Mouse (Mus musculus) ES-E14 (cell line): ENCODE results near the gene Islr. TPM values are rescaled to one million over a fixed set of nuclear protein-coding genes. Genes with fewer than 3 reads are reported as not detected.

Experiments
- DNase-seq: peaks from one replicate; pipeline ENCODE4 v3.0.0-alpha.2; 2013; ENCODE audit warnings: low read depth, low spot score
- H3K27ac ChIP-seq: 2 replicates; pipeline ENCODE4 v1.5.1; 2012; ENCODE audit warnings: low read depth, mild to moderate bottlenecking, low read length, moderate library complexity, mixed read lengths; ENCODE audit not compliant: poor library complexity, insufficient read depth, severe bottlenecking
- H3K36me3 ChIP-seq: 2 replicates; pipeline ENCODE4 v1.6.1; 2012; ENCODE audit warnings: mild to moderate bottlenecking, low read length, moderate library complexity, mixed read lengths; ENCODE audit not compliant: control insufficient read depth, poor library complexity, insufficient read depth, severe bottlenecking
- H3K4me1 ChIP-seq, 2 experiments: fragments of 150-350 bp in 1 of 2; sonication (generic) in 1 of 2; 2 replicates each; pipeline ENCODE4 v1.6.1; 2012; ENCODE audit warnings: low read length in 2 of 2, mild to moderate bottlenecking in 1 of 2, mixed read lengths in 1 of 2; ENCODE audit not compliant: control insufficient read depth in 2 of 2, insufficient read depth in 2 of 2, poor library complexity in 1 of 2
- H3K4me3 ChIP-seq, 2 experiments: fragments of 150-350 bp in 1 of 2; sonication (generic) in 1 of 2; 2 replicates each; pipeline ENCODE4 v1.5.1; 2012; ENCODE audit warnings: low read length in 2 of 2, low read depth in 1 of 2, mild to moderate bottlenecking in 1 of 2, mixed read lengths in 1 of 2; ENCODE audit not compliant: insufficient read depth in 1 of 2, poor library complexity in 1 of 2, severe bottlenecking in 1 of 2
- H3K9ac ChIP-seq: 2 replicates; pipeline ENCODE4 v1.6.1; 2012; ENCODE audit warnings: low read depth, mild to moderate bottlenecking, low read length, mixed read lengths; ENCODE audit not compliant: poor library complexity, insufficient read depth, severe bottlenecking
- H3K9me3 ChIP-seq: fragments of 150-350 bp; sonication (generic); 2 replicates; pipeline ENCODE4 v1.6.1; 2012; ENCODE audit warnings: low read depth, mild to moderate bottlenecking, low read length; ENCODE audit not compliant: control insufficient read depth, insufficient read depth
- CHD2 ChIP-seq: IDR thresholded peaks from 2 replicates; pipeline ENCODE4 v1.6.1; 2014; ENCODE audit warnings: mild to moderate bottlenecking, low read depth, low read length, inconsistent platforms
- HCFC1 ChIP-seq: IDR thresholded peaks from 2 replicates; pipeline ENCODE4 v1.6.1; 2012; ENCODE audit warnings: low read length, inconsistent platforms, borderline replicate concordance; ENCODE audit not compliant: insufficient read depth
- MAFK ChIP-seq: IDR thresholded peaks from 2 replicates; pipeline ENCODE4 v1.6.1; 2014; ENCODE audit warnings: mild to moderate bottlenecking, low read depth, low read length, inconsistent platforms; ENCODE audit not compliant: insufficient read depth
- ZC3H11A ChIP-seq: IDR thresholded peaks from 2 replicates; pipeline ENCODE4 v1.6.1; 2012; ENCODE audit warnings: low read depth, mild to moderate bottlenecking, inconsistent platforms, low read length, borderline replicate concordance
- ZNF384 ChIP-seq: IDR thresholded peaks from 2 replicates; pipeline ENCODE4 v1.6.1; 2012; ENCODE audit warnings: low read depth, low read length, inconsistent platforms
- in situ Hi-C, 2 experiments: fragments of 600-800 bp; cut with MboI; formaldehyde crosslinking; loops; one replicate each; pipeline ENCODE4 v1.15.1; 2025; ENCODE audit warnings: low sequenced_read_pairs in 2 of 2, inconsistent platforms in 1 of 2; ENCODE audit not compliant: unreplicated experiment in 2 of 2
- total RNA-seq: library from RNA; depleted of rRNA; stranded (reverse); fragments of 300-350 nt; gene quantifications from 2 replicates; pipeline ENCODE4 v1.2.3, GENCODE M21; 2012

Islr gene
- total RNA-seq, 1 experiment, result 0.22 TPM

- Histone ChIP-seq H3K36me3 (peaks cover 32% of the 10 kb centered on the region), H3K27ac (peak overlapping the region; percentile 9; the same call in 1 of the 2 replicates), H3K9ac (peak overlapping the region; percentile 34; the same call in 1 of the 2 replicates), H3K4me1 (peaks cover 11 to 17% of the 10 kb centered on the region in 2 experiments), H3K9me3 (no peaks in the 10 kb centered on the region), H3K4me3 (peak overlapping the region; percentile 85 to 99)
- TF ChIP-seq CHD2 (no peak), HCFC1 (no peak), ZC3H11A (no peak), ZNF384 (no peak), MAFK (no peak)
- in situ Hi-C loops, result no loop called here
- no peak for DNase-seq
These were observed 42.0 kb upstream of the Islr start for GRCm38 (mm10) chr9:58246083-58246591.

- Histone ChIP-seq H3K4me3 (peak overlapping the region in 1 of 2 experiments; percentile 5; a peak in 1 of 4 replicates), H3K9me3 (no peaks in the 10 kb centered on the region), H3K27ac (peak overlapping the region; percentile 65; the same call in 1 of the 2 replicates), H3K36me3 (peaks cover 39% of the 10 kb centered on the region), H3K9ac (no peak overlapping the region), H3K4me1 (peaks cover 15 to 20% of the 10 kb centered on the region in 2 experiments)
- TF ChIP-seq MAFK (no peak), ZNF384 (no peak), HCFC1 (no peak), ZC3H11A (no peak), CHD2 (no peak)
- no peak for DNase-seq
- in situ Hi-C loops, result no loop called here
These were observed 39.6 kb upstream of the Islr start for GRCm38 (mm10) chr9:58243696-58244095.

- in situ Hi-C loops, result no loop called here
- H3K36me3 ChIP-seq, result peaks cover 45% of the 10 kb centered on the region
- H3K27ac ChIP-seq, result peak overlapping the region; percentile 80; the same call in 1 of the 2 replicates
- no peak for DNase-seq
- TF ChIP-seq CHD2 (no peak), MAFK (no peak), ZC3H11A (no peak), HCFC1 (no peak), ZNF384 (no peak)
- peak overlapping the region in 1 of 2 experiments; percentile 32; a peak in 2 of 4 replicates for H3K4me3 ChIP-seq
- H3K9ac ChIP-seq, result peak overlapping the region; percentile 51; the same call in 1 of the 2 replicates
- H3K4me1 ChIP-seq, result peaks cover 13 to 23% of the 10 kb centered on the region in 2 experiments
- no peaks in the 10 kb centered on the region for H3K9me3 ChIP-seq
These were observed 38.6 kb upstream of the Islr start for GRCm38 (mm10) chr9:58242696-58243095.

GRCm38 (mm10) chr9:58241780-58242485 is 37.8 kb upstream of the Islr start:
- Histone ChIP-seq H3K9me3 (no peaks in the 10 kb centered on the region), H3K9ac (peak overlapping the region; percentile 47; the same call in 1 of the 2 replicates), H3K27ac (peak overlapping the region; percentile 80; the same call in 1 of the 2 replicates), H3K36me3 (peaks cover 45% of the 10 kb centered on the region), H3K4me1 (peaks cover 13 to 23% of the 10 kb centered on the region in 2 experiments), H3K4me3 (peak overlapping the region in 1 of 2 experiments; percentile 32; a peak in 2 of 4 replicates)
- no peak for TF ChIP-seq ZC3H11A
- no peak for TF ChIP-seq ZNF384
- TF ChIP-seq HCFC1, result no peak
- TF ChIP-seq CHD2, result no peak
- no peak for TF ChIP-seq MAFK
- peak; percentile 68 for DNase-seq
- in situ Hi-C loops, result no loop called here
